Mouse (Mus musculus) CD4-positive, CD25-positive, alpha-beta regulatory T cell, adult 4 months (primary cell): ENCODE results near the gene Gm20696. TPM values are rescaled to one million over a fixed set of nuclear protein-coding genes. Genes with fewer than 3 reads are reported as not detected.

Experiments
- ATAC-seq: one replicate; pipeline ENCODE4 v1.8.0; 2017
- polyA plus RNA-seq, 2 experiments: library from polyadenylated mRNA; unstranded; fragments of 100-300 nt; shearing (Covaris generic); gene quantifications; one replicate each; pipeline ENCODE4 v1.2.1; 2017

The Gm20696 gene
- 10 to 100 TPM; 19.5 to 26.0 TPM for polyA plus RNA-seq

DNA sequence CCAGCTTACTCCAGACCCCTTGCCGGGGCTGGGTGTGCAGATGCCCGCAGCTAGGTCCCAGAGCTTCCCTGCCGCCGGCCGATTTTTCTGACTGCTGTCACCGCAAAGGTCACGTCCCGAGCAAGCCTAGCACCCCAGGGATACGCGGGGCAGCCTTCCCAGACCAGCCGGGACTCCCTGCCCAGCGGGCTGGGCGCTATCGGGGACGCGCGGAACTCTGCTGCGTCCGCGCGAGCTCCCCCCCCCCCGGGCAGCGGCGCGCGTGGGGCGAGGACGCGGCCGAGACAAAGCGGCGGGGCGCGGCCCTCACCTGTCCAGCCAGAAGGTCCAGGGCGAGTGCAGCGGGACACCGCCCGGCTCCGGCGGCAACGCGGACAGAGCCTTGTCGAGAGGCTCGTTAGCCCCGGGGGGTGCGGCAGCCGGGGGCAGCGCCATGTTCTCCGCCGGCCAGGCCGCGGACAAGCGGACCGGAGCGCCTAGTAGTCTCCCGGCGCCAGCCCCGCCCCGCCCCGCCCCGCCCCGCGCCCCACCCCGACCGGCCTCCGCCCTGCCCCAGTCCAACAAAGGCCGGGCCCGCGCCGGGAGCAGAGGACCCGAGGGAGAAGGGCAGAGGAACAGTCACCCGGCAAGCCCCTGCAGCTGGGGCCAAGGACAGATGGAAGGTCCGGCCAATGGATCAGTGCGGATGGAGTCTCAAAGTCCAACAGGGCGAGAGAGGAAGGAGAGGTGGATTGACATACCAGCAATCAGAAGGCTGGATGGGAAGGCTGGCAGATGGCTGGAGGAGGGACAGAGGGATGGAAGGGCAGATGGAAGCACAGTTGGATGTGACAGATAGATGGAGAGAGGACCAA lies at the start of gene Gm20696, which contains the start of gene Eif4e3:
TSS of gene Gm20696 (minus strand) at position 480 of the 854 bp plus-strand sequence.
TSS of gene Eif4e3 (minus strand) at position 454 of the 854 bp plus-strand sequence.
- ATAC-seq = peak; percentile 6

DNA sequence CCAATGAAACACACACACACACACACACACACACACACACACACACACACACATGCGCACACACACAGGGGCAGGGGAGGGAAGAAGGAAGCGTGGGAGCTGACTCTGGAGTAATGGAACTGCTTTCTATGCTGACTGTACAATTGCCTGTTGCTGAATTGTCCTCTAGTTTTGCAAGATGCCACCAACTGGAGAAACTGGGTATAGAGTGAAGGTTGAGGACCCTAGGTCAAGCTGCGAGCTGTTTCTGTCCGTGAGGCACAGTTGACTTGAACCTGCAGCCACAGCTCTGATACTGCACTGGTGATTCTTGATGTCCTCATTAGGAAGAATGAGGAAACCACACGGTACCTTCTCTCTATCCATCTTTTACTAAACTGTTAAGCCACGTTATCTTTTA lies 49.3 kb upstream of the Gm20696 start:
- no peak for ATAC-seq

- no peak for ATAC-seq
Measured at GRCm38 (mm10) chr6:99715191-99715590, 48.6 kb upstream of the Gm20696 start.

- ATAC-seq = no peak
Measured at GRCm38 (mm10) chr6:99713256-99713655, 46.7 kb upstream of the Gm20696 start.

GRCm38 (mm10) chr6:99711576-99712101 lies 45.0 kb upstream of the Gm20696 start:
- no peak for ATAC-seq

- no peak for ATAC-seq
Measured at GRCm38 (mm10) chr6:99700484-99700883, 33.9 kb upstream of the Gm20696 start.

DNA sequence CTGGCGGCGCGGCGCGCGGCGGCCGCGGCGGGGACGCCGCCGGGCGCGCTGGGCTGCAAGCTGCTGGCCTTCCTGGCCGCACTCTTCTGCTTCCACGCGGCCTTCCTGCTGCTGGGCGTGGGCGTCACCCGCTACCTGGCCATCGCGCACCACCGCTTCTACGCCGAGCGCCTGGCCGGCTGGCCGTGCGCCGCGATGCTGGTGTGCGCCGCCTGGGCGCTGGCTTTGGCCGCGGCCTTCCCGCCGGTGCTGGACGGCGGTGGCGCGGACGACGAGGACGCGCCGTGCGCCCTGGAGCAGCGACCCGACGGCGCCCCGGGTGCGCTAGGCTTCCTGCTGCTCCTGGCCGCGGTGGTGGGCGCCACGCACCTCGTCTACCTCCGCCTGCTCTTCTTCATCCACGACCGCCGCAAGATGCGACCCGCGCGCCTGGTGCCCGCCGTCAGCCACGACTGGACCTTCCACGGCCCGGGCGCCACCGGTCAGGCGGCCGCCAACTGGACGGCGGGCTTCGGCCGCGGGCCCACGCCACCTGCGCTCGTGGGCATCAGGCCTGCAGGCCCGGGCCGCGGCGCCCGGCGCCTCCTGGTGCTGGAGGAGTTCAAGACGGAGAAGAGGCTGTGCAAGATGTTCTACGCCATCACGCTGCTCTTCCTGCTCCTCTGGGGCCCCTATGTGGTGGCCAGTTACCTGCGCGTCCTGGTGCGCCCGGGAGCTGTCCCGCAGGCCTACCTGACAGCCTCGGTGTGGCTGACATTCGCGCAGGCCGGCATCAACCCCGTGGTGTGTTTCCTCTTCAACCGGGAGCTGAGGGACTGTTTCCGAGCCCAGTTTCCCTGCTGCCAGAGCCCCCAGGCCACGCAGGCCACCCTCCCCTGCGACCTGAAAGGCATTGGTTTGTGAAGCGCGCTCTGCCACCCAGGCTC lies 26.6 kb upstream of the Gm20696 start:
- no peak for ATAC-seq

DNA sequence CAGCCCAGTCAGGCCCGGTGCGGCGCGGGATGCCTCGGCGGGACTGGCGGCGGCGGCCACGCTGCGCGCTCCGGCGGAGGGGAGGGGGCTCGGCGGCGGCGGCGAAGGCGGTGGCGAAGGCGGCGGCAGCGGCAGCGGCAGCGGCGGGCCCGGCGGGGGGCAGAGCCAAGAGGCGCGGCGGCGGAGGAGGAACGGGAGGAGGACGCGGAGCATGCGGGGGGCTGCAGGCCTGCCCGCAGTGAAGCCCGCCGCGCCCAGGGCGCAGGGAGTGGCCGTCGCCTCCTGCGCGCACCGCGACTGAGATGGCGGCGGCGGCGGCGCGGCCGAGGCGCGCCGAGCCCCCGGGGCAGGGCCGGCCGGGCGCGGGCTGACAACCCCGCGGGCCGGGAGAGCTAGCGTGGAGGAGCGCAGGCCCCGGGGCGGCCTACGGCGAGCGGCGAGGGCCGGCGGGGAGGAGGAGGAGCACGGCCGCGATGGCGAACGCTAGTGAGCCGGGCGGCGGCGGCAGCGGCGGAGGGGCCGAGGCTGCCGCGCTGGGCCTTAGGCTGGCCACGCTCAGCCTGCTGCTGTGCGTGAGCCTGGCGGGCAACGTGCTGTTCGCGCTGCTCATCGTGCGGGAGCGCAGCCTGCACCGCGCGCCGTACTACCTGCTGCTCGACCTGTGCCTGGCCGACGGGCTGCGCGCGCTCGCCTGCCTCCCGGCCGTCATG lies 25.8 kb upstream of the Gm20696 start, which contains the start of gene Gpr27:
TSS of gene Gpr27 (plus strand) at position 474 of the 710 bp plus-strand sequence.
- ATAC-seq = no peak

DNA sequence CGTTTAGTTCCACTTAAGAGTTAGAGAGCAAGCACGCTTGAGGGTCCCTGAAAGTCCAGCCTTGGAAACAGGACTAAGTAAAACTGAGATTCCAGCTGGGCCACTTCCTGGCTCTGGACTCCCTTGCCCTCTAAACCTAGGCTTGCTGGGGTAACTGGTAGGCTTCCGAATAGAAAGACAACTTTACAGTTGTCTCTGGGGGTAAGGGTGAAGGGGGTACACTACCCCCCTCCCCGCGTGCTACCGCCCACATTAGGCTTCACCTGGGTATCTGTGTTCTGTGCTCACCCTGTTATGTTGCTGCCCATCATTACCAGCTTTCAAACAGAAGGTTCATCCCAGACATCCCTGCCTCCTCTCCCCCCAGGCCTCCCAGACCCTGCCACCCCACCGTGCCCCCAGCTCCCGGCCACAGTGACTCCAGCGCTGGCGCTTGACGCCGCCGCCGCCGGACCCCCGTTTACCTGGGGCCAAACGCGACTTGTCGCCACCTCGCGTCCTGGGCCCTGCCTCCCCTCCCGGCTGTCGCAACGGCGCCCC lies 25.1 kb upstream of the Gm20696 start:
- no peak for ATAC-seq

GRCm38 (mm10) chr6:99688513-99688912 lies 21.9 kb upstream of the Gm20696 start:
- ATAC-seq = no peak

DNA sequence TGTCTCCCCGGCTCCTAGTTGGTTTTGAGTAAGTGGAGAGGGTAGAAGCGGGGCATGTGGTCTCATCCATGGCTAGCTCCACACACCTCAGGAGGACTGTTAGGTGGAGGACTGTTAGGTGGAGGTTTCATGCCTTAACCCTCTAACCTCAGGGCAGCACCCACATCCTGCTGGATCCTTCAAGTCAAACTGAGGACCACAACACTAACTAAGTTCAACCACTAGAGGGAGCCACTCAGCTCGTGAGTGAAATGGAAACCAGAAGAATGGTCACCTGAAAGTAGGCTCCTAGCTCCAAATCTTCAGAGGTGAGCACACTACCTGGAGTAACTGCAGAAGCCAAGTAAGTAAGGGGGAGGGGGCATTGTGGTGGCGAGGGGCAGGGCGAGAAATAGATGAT lies 18.3 kb upstream of the Gm20696 start:
- ATAC-seq = peak; percentile 97

DNA sequence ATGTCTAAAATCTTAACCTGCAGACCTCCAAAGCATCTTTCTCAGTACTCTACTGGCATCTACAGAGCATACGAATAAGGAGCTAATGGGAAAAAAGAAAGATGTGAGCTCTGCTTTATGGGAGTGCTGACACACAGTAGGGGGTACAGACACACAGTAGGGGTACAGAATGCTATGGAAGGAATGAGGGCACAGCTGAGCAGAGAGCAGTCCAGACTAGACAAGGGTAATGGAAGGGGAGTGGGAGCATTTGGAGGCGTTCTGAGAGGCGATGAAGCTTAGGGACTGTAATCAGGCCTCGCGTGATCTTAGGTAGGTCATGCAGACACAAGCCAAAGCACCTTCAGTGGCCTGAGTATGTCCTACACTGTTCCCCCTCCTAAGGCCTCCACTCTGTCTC lies 17.4 kb upstream of the Gm20696 start:
- ATAC-seq = no peak

GRCm38 (mm10) chr6:99678108-99678507 lies 11.5 kb upstream of the Gm20696 start:
- ATAC-seq = no peak

GRCm38 (mm10) chr6:99677325-99677724 lies 10.7 kb upstream of the Gm20696 start:
- no peak for ATAC-seq

- ATAC-seq = no peak
Measured at GRCm38 (mm10) chr6:99674482-99674881, 7.9 kb upstream of the Gm20696 start.

DNA sequence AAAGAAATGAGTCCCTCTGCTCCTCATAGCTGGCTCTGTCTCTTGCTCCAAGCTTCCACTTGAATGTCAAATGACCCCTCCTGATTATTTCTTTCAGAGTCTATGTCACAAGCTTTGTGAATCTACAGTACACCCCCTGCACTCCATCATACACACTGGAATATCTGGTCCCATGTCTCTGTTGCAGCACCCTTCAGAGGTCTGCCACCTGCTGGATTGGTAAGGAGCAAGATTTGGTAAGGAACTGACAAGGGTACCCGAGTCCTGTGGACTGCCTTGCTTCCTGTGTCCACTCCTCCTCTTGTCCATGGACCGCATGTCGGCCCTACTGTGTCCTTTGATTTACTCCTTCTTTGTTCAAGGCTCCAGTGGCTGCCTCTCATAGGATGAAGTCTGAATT lies 5.2 kb upstream of the Gm20696 start:
- no peak for ATAC-seq

- peak; percentile 78 for ATAC-seq
Measured at GRCm38 (mm10) chr6:99670481-99671119, 4.0 kb upstream of the Gm20696 start.

GRCm38 (mm10) chr6:99669481-99670325 lies 3.1 kb upstream of the Gm20696 start:
- ATAC-seq = no peak

DNA sequence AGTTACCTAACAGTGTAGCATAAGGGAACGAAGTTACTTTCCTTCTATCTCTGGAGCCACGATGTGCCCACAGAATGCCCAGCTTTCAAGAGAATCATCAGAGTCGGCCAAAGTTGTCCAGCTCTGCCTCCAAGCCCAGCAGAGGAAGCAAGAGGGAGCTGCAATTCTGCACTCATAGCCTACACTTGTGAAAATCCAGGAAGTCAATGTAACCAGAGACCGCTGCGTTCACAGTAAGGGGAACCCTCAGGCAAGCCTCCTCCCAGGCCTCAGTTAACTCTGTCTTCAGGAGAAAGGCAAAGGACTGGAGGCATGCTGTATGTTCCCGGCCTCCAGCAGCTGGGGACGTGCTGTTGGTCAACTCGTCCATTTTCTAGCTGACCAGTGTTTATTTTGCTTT lies 693 bp upstream of the Gm20696 start:
- no peak for ATAC-seq
